Mouse (Mus musculus): ENCODE data around the gene Trak1. TPM values are rescaled to one million over a fixed set of nuclear protein-coding genes. Genes with fewer than 3 reads are reported as not detected.

Gene Trak1
- polyA plus RNA-seq, 1 experiment from 2014 or later, result 27.1 TPM

GRCm38 (mm10) chr9:121301041-121301920 is 4.0 kb downstream of the Trak1 start:
- WGBS, result 69% methylated on average over 22 of the region's 22 CpGs
- Histone ChIP-seq H3K4me3 (ENCODE audit: low read length) (no peak overlapping the region), H3K27me3 (ENCODE audit: control insufficient read depth, insufficient read depth, low read depth, low read length) (no peaks in the 10 kb centered on the region), H3K9me3 (ENCODE audit: control insufficient read depth, low read length) (no peaks in the 10 kb centered on the region), H3K27ac (ENCODE audit: low read length) (peak overlapping the region; percentile 38; the same call in 1 of the 2 replicates), H3K36me3 (ENCODE audit: control insufficient read depth, insufficient read depth, low read length) (no peaks in the 10 kb centered on the region), H3K4me1 (replicated peaks; ENCODE audit: control insufficient read depth, insufficient read depth, low read length) (peaks cover 37% of the 10 kb centered on the region), H3K4me2 (ENCODE audit: low read depth, low read length) (peak overlapping the region; percentile 2; the same call in 1 of the 2 replicates), H3K9ac (ENCODE audit: low read length) (0 out of 2 replicates have a peak overlapping the region, but pooled peaks have one; percentile 37)
- ATAC-seq (ENCODE audit: low read depth), result no peak

GRCm38 (mm10) chr9:121302543-121302942 is 5.2 kb downstream of the Trak1 start:
- ATAC-seq (ENCODE audit: low read depth), result no peak
- peaks cover 34% of the 10 kb centered on the region for H3K4me1 ChIP-seq (replicated peaks; ENCODE audit: control insufficient read depth, insufficient read depth, low read length)
- WGBS, result 85% methylated on average over 7 of the region's 8 CpGs

GRCm38 (mm10) chr9:121303086-121303485 is 5.8 kb downstream of the Trak1 start:
- no peaks in the 10 kb centered on the region for H3K27me3 ChIP-seq (ENCODE audit: control insufficient read depth, insufficient read depth, low read depth, low read length)
- no peak overlapping the region for H3K4me2 ChIP-seq (ENCODE audit: low read depth, low read length)
- no peak overlapping the region for H3K9ac ChIP-seq (ENCODE audit: low read length)
- ATAC-seq (ENCODE audit: low read depth), result no peak
- no peaks in the 10 kb centered on the region; the same call in 1 of the 2 replicates for H3K36me3 ChIP-seq (ENCODE audit: control insufficient read depth, insufficient read depth, low read length)
- H3K9me3 ChIP-seq (ENCODE audit: control insufficient read depth, low read length), result no peaks in the 10 kb centered on the region
- no peak overlapping the region for H3K27ac ChIP-seq (ENCODE audit: low read length)
- WGBS, result 45% methylated on average over 6 of the region's 6 CpGs
- no peak overlapping the region for H3K4me3 ChIP-seq (ENCODE audit: low read length)
- H3K4me1 ChIP-seq (replicated peaks; ENCODE audit: control insufficient read depth, insufficient read depth, low read length), result peaks cover 34% of the 10 kb centered on the region

More at GRCm38 (mm10) chr9:121302543-121302942, 5.2 kb downstream of the Trak1 start:
- H3K9me3 ChIP-seq (ENCODE audit: control insufficient read depth, low read length), result no peaks in the 10 kb centered on the region
- no peaks in the 10 kb centered on the region for H3K27me3 ChIP-seq (ENCODE audit: control insufficient read depth, insufficient read depth, low read depth, low read length)
- no peaks in the 10 kb centered on the region; the same call in 1 of the 2 replicates for H3K36me3 ChIP-seq (ENCODE audit: control insufficient read depth, insufficient read depth, low read length)
- no peak overlapping the region for H3K9ac ChIP-seq (ENCODE audit: low read length)
- H3K27ac ChIP-seq (ENCODE audit: low read length), result no peak overlapping the region
- no peak overlapping the region for H3K4me3 ChIP-seq (ENCODE audit: low read length)
- no peak overlapping the region for H3K4me2 ChIP-seq (ENCODE audit: low read depth, low read length)

GRCm38 (mm10) chr9:121303748-121304147 is 6.4 kb downstream of the Trak1 start:
- Histone ChIP-seq H3K4me3 (ENCODE audit: low read length) (no peak overlapping the region), H3K27ac (ENCODE audit: low read length) (no peak overlapping the region), H3K9ac (ENCODE audit: low read length) (no peak overlapping the region), H3K27me3 (ENCODE audit: control insufficient read depth, insufficient read depth, low read depth, low read length) (no peaks in the 10 kb centered on the region), H3K4me2 (ENCODE audit: low read depth, low read length) (no peak overlapping the region), H3K9me3 (ENCODE audit: control insufficient read depth, low read length) (no peaks in the 10 kb centered on the region), H3K4me1 (replicated peaks; ENCODE audit: control insufficient read depth, insufficient read depth, low read length) (peaks cover 27% of the 10 kb centered on the region), H3K36me3 (ENCODE audit: control insufficient read depth, insufficient read depth, low read length) (no peaks in the 10 kb centered on the region; the same call in 1 of the 2 replicates)
- ATAC-seq (ENCODE audit: low read depth), result no peak
- 62% methylated on average over 9 of the region's 9 CpGs for WGBS

- H3K36me3 ChIP-seq (ENCODE audit: control insufficient read depth, insufficient read depth, low read length), result no peaks in the 10 kb centered on the region; the same call in 1 of the 2 replicates
- H3K4me2 ChIP-seq (ENCODE audit: low read depth, low read length), result no peak overlapping the region
- WGBS, result 77% methylated on average over 10 of the region's 10 CpGs
- no peak overlapping the region for H3K27ac ChIP-seq (ENCODE audit: low read length)
- H3K27me3 ChIP-seq (ENCODE audit: control insufficient read depth, insufficient read depth, low read depth, low read length), result no peaks in the 10 kb centered on the region
- H3K4me1 ChIP-seq (replicated peaks; ENCODE audit: control insufficient read depth, insufficient read depth, low read length), result peaks cover 22% of the 10 kb centered on the region
- H3K4me3 ChIP-seq (ENCODE audit: low read length), result no peak overlapping the region
- H3K9ac ChIP-seq (ENCODE audit: low read length), result no peak overlapping the region
- ATAC-seq (ENCODE audit: low read depth), result no peak
- H3K9me3 ChIP-seq (ENCODE audit: control insufficient read depth, low read length), result no peaks in the 10 kb centered on the region
These were observed 7.2 kb downstream of the Trak1 start for GRCm38 (mm10) chr9:121304520-121304919.

GRCm38 (mm10) chr9:121305456-121305855 is 8.2 kb downstream of the Trak1 start:
- no peaks in the 10 kb centered on the region; the same call in 1 of the 2 replicates for H3K36me3 ChIP-seq (ENCODE audit: control insufficient read depth, insufficient read depth, low read length)

GRCm38 (mm10) chr9:121309287-121309686 is 12.0 kb downstream of the Trak1 start:
- Histone ChIP-seq H3K27me3 (ENCODE audit: control insufficient read depth, insufficient read depth, low read depth, low read length) (no peaks in the 10 kb centered on the region), H3K9me3 (ENCODE audit: control insufficient read depth, low read length) (no peaks in the 10 kb centered on the region), H3K4me3 (ENCODE audit: low read length) (no peak overlapping the region), H3K27ac (ENCODE audit: low read length) (no peak overlapping the region), H3K36me3 (ENCODE audit: control insufficient read depth, insufficient read depth, low read length) (no peaks in the 10 kb centered on the region; the same call in 1 of the 2 replicates), H3K4me2 (ENCODE audit: low read depth, low read length) (no peak overlapping the region), H3K4me1 (replicated peaks; ENCODE audit: control insufficient read depth, insufficient read depth, low read length) (peaks cover 26% of the 10 kb centered on the region), H3K9ac (ENCODE audit: low read length) (no peak overlapping the region)
- WGBS, result 48% methylated on average over 4 of the region's 4 CpGs
- no peak for ATAC-seq (ENCODE audit: low read depth)

More at GRCm38 (mm10) chr9:121305456-121305855, 8.2 kb downstream of the Trak1 start:
- Histone ChIP-seq H3K9me3 (ENCODE audit: control insufficient read depth, low read length) (no peaks in the 10 kb centered on the region), H3K4me3 (ENCODE audit: low read length) (no peak overlapping the region), H3K9ac (ENCODE audit: low read length) (no peak overlapping the region), H3K27me3 (ENCODE audit: control insufficient read depth, insufficient read depth, low read depth, low read length) (no peaks in the 10 kb centered on the region), H3K4me2 (ENCODE audit: low read depth, low read length) (no peak overlapping the region), H3K4me1 (replicated peaks; ENCODE audit: control insufficient read depth, insufficient read depth, low read length) (peaks cover 15% of the 10 kb centered on the region), H3K27ac (ENCODE audit: low read length) (no peak overlapping the region)
- no peak for ATAC-seq (ENCODE audit: low read depth)
- 94% methylated on average over 4 of the region's 4 CpGs for WGBS

- no peak overlapping the region for H3K4me2 ChIP-seq (ENCODE audit: low read depth, low read length)
- H3K9ac ChIP-seq (ENCODE audit: low read length), result no peak overlapping the region
- peaks cover 38% of the 10 kb centered on the region for H3K4me1 ChIP-seq (replicated peaks; ENCODE audit: control insufficient read depth, insufficient read depth, low read length)
- 62% methylated on average over 7 of the region's 7 CpGs for WGBS
- no peak overlapping the region for H3K4me3 ChIP-seq (ENCODE audit: low read length)
- no peak for ATAC-seq (ENCODE audit: low read depth)
- H3K27ac ChIP-seq (ENCODE audit: low read length), result no peak overlapping the region
- no peaks in the 10 kb centered on the region for H3K9me3 ChIP-seq (ENCODE audit: control insufficient read depth, low read length)
- H3K27me3 ChIP-seq (ENCODE audit: control insufficient read depth, insufficient read depth, low read depth, low read length), result no peaks in the 10 kb centered on the region
- H3K36me3 ChIP-seq (ENCODE audit: control insufficient read depth, insufficient read depth, low read length), result no peaks in the 10 kb centered on the region; the same call in 1 of the 2 replicates
These were observed 13.2 kb downstream of the Trak1 start for GRCm38 (mm10) chr9:121310501-121310900.

- Histone ChIP-seq H3K27ac (ENCODE audit: low read length) (no peak overlapping the region), H3K36me3 (ENCODE audit: control insufficient read depth, insufficient read depth, low read length) (no peaks in the 10 kb centered on the region; the same call in 1 of the 2 replicates), H3K9me3 (ENCODE audit: control insufficient read depth, low read length) (no peaks in the 10 kb centered on the region), H3K4me3 (ENCODE audit: low read length) (no peak overlapping the region), H3K27me3 (ENCODE audit: control insufficient read depth, insufficient read depth, low read depth, low read length) (no peaks in the 10 kb centered on the region), H3K4me1 (replicated peaks; ENCODE audit: control insufficient read depth, insufficient read depth, low read length) (peaks cover 43% of the 10 kb centered on the region), H3K9ac (ENCODE audit: low read length) (no peak overlapping the region), H3K4me2 (ENCODE audit: low read depth, low read length) (no peak overlapping the region)
- no peak for ATAC-seq (ENCODE audit: low read depth)
- WGBS, result 71% methylated on average over 6 of the region's 6 CpGs
These were observed 14.5 kb downstream of the Trak1 start for GRCm38 (mm10) chr9:121311846-121312236.
